Mouse (Mus musculus): ENCODE results near the gene Stat5b.

Stat5b gene

DNA sequence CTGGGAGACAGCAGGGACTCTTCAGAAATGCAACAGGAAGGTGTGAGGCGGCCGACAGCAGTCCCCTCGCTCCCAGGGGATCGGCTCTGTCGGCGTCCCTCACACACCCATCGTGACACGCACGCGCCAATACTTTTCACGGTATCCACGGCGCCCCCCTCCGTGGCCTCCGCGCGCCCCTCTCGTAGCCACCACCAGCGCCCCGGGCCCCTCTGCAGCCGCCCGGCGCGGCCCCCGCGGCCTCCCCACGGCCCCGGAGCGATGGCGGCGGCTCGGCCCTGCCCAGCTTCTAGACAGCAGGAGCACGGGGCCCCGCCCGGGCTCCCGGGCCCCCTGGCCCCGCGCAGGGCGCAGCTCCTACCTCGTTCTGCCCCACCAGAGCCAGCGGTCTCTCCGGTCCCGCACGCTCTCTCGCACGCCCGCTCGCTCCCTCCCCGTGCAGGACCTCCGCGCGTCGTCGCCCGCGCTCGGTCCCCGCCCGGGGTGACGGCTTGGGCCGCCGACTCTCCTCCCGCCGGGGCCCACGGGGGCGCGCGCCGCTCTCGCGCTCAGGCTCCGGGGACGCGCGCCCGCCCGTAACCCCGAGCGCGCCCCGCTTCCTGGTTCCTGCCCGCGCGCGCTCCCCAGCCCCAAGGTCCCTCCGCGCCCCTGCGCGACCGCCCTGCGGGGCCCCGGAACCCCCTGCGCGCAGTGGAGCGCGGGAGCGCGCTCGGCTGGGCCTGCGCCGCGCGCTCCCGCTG lies at the start of gene Stat5b:
Gene Stat5b, minus strand, starts transcription at position 687 of the 740 bp plus-strand sequence.
- DNase-seq: peak; percentile 95

DNA sequence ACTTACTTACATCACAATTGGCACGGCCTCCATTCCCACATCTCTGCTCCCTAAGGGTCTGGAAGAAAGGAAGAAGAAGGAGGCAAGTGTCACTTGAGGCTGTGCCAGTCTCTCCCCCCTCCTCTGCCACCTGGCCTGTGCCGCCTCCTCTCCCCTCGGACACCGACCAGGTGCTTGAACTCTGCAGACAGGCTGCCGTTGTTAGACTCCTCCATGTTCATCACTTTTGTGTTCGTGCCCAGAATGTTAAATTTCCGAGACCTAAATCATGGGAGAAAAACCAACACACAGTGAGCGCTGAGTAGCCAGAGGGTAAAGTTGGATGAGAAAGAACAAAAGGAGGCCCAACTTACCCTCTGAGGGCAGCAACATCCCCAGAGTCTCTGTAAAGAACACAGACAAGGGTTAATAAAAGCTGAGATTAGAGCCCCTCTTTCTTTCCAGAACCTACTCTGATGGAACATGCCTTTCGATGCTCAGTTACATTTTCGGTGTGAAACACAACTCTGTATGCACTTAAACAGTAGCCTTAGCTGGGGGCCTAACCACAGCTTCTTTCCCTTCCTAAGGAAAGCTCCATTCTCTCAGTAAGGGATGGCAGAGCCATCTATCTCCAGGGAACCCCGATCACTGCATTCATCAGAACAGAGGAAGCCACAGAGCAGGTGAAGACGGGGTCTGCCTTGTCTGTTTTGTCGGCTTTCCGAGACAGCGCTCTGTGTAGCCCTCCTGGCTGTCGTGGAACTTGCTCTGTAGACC lies 48.1 kb upstream of the Stat5b start:
- no peak for DNase-seq

DNA sequence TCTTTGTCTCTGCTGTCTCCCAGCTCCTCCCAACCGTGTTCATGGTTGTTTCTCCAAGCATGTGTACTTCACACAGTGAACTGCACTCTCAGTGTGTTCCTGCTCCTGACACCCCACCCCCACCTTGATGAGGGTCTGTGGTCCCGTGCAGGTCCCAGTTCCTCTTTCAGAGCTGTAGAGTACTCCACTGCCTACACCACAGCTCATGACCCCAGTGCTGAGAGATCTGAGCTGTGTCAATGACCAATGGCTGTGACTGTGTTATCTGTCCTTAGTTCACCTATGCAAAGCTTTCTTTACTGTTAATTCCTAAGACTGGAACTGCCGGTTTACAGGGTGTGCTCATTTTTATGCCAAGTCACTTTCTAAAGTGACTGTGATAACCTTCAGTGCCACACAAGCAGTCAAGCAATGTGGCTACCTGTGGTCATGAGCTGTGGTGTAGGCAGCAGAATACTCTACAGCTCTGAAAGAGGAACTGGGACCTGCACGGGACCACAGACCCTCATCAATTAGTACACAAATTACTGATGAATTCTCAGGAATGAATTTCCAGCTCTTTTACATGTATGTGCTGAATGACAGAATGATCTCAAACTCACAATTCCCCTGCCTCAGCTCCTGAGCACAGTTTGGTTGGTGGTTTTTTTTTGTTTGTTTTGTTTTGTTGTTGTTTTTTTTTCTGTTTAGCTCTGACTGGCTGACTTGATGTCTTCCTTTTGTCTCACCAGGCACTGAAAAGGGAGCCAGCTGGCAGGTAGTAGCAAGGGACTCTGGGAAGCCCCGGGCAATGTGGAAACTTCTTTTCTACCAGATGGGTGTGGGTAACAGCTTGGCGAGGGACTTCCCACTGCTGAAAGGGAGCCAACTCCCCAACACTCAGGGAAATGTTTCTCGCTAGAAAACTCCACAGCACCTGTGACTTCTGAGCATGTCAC lies 47.0 kb upstream of the Stat5b start:
- DNase-seq: peak; percentile 68

DNA sequence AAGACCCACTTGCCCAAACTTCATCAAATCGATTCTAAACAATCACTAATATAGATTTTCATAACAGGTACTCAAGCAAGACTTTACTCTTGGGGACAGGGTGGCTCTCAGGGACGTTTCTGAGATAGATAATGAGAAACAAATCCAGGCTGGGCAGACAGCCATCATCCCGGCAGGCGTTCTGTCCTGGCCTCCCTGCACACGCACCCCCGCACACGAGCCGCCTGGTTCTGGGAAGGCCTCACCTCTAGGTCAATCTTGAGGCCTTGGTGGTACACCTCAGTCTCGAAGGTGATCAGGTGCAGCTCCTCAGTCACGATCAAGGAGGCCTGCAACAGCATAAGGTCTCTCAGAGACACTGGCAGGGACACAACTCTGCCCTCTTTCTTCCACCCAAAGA lies 45.6 kb upstream of the Stat5b start:
- no peak for DNase-seq

DNA sequence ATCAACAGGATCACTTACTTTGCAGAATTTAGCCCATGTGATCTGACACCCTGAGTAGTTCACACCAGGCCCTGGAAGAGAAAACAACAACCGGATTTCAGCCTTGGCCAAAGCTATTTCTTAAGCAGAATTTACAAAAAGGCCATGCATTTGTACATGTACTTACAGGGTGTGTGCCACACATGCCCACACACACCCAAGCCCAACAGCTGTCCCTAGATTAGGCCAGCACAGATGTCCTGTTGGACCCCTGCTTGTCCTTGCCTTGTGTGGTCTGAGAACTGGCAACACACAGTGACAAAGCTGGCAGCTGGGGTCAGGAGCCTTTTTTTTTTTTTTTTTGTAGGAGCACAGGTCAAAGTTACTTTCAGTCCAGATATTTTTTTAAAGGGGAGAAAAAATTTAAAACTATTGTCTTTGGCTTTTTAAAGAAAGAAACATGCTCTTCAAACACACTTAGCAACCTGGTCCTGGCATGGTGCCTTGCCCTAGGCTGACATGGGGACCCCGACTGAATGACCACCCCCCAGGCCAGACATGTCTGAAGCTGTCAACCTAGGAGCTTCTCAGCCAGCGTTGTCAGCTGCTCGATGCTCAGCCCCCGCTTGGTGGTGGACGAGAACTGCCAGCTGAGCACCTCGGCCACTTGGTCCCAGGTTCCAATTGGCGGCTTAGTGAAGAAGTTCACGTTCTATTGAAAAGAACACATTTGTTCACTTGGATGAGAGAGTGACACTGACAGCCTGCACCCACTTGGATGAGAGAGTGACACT lies 43.8 kb upstream of the Stat5b start:
- DNase-seq: no peak

DNA sequence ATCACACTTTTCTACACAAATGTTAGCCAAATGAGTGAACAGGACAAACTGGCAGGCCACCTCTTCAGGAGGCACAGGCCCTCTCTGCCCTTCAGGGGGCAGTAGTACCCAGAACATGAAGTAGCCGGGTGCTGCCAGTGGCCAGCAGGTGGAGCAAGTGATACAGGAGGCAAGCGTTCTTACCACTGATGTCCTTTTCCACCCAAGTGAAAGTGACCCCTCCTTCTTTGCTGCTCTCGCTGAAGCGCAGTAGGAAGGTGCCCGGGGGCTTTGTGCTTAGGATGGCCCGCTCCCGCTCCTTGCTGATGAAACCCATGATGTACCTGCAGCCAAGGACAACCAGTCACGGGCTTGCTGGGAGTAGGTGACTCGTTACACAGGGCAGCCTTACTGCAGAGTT lies 43.0 kb upstream of the Stat5b start:
- peak; percentile 94 for DNase-seq

DNA sequence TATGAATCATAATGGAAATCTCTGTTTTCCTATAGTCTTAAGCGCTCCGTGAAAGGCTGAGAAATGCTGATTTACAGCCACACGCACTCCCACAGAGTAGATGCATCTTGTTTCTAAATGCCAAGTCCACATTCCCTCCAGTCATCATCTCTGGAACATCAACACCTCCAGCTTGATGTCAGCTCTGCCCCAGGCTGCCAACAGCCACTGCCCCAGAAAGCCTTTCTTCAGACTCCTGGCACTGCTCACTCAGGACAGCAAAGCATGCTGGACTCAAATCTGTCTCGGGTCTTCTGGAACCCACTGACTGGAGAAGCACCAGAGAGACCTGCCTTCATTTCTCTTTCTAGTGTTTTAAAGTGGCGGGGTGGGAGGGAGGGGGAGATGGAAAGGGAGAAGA lies 41.9 kb upstream of the Stat5b start:
- DNase-seq: no peak

DNA sequence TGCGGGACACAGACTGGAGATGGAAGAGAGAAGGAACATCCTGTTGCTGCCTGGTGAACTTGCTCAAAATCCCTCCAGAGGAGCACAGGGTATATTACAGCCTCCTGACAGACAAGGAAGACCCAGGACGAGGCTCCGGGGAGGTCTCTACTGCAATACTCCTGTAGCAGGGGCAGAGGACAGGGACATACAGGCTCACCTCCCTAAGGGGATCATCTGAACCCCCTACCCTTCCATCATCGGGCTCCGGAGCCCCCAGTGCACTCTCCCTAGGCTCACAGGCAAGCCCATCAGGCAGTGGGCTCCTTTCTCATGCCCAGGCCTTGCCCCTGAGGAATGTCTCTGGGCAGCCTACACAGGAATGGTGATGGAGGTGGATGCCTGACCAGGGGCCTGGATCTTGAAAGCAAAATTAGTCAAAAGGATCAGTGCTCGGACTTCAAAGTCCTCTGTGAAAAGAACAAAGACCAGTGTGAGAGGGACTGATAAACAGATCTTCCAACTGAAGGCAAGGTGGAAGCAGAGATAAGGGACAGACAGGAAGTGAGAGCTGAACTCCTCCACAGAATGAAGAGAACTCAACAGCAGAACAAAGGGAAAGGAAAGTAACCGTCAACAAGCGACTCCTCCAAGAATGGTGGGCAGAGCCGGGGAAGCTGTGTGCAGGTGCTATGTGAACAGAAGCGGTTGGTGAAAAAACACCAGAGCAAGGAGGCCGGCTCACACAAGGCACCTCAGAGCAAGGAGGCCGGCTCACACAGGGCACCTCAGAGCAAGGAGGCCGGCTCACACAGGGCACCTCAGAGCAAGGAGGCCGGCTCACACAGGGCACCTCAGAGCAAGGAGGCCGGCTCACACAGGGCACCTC lies 41.0 kb upstream of the Stat5b start:
- DNase-seq: peak; percentile 83

DNA sequence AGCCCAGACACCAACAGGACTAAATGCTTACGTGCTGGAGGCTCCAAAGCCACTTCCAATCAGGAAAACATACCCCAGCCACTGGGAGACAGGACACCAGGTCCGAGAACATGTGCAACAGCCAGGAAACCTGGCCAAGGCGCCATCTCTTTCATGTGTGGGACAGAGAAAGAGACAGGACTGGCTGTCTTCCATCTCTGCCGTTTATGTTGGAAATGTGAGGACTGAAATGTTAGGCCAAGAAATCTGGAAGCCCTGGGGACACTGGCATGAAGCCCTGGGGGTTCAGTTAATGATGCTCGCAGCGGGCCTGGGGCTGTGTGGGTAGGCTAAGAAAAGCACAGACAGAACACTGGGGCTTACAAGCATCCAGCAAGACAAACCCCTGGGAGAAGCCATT lies 40.0 kb upstream of the Stat5b start:
- no peak for DNase-seq

DNA sequence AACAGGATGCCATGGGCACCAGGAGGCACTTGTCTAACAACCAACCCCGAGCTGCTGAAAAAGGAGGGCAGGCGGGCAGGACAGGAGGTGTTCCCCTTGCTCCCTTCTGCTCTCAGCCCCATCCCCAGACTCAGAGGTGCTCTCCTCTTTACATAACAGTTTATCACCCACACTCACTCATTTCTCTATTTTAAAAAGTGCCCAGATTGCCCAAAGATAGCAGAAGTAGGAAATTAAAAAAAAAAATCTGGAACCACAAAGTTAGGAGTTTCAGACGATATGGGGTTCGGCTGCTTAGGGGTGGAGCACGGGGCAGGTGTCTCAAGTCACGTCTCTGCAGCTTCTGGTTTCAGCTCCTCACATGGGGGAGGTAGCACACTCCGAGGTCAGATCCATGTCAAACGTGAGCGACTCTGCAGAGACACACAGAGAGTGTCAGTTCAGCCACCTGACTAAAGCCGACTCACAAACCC lies 37.9 kb upstream of the Stat5b start:
- peak; percentile 59 for DNase-seq

DNA sequence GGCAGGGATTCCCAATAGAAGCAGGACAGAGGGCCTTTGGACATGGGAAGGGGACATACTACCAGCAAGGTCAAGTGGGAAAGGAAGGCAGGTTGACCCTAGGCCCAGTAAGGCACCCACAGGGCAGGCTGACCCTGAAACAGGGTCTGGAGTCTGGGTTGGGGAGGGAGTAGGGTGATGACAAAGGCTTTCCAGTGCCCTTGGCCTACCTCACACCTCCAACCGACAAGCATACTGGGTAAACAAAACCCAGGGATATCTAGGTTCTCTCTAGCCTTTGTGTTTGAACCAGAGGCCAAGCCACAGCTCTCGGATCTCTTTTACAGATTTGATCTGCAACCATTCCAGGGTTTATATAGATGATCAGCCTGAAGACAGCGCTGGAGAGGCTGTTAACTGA lies 37.2 kb upstream of the Stat5b start:
- DNase-seq: no peak

DNA sequence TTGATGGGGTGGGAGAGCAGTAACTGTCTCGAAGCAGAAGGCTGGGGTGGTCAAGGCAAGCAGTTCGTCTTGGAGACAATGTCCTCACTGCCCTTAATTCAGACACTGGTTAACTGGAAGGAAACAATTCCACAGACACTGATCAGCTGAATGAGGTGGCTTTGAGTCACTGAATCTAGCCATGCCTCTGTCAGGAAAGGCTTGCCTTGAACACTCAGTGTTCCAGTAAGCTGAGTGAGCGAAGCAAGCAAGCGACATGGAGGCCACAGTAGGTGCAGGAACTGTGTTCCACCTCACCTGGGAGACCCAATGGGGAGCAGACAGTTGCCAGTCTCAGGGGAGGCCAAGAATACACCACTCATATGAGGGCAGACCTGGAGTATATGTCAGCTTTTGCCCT lies 36.7 kb upstream of the Stat5b start:
- DNase-seq: no peak

DNA sequence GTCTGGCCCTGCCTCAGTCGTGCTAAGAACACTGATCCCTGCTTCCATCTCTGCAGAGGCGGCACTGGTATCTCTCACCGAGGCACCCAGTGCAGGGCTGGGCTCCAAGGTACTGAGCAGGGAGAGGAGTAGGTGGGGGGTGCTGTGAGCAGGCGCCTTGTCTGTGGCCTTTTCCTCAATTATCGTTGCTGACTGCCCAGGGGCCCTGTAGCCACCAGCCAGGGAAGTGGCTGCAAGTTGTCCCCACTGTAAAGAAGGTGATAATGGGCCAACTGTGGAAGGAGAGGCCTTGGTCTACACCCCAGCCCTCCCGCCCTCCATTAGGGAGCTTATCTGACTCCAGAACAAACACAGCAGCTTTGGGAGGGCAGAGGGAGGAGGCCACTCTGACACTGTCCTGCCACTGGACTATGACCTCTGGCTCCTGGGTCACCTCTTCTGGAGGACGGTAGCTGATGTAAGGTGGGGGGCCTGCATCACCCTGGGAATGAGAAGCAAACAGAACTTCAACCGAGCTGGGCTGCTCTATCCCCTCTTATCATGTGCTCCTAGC lies 35.7 kb upstream of the Stat5b start:
- DNase-seq: no peak

DNA sequence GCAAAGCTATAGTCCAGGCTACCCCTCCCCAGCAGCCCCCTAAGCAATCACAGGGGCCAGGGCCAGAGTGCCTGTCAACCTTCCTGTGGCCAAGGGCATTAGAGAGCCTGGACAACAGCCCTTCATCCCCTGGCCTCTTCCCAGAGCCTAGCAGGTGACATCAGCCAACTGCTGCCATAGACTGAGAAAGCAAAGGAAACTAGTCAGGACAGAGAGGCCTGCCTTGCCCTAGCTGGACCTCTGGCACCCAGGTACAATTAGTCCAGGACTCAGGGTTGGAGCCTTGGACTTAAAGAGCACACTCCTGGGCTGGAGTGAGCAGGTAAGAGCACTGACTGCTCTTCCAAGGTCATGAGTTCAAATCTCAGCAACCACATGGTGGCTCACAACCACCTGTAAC lies 34.9 kb upstream of the Stat5b start:
- DNase-seq: no peak

DNA sequence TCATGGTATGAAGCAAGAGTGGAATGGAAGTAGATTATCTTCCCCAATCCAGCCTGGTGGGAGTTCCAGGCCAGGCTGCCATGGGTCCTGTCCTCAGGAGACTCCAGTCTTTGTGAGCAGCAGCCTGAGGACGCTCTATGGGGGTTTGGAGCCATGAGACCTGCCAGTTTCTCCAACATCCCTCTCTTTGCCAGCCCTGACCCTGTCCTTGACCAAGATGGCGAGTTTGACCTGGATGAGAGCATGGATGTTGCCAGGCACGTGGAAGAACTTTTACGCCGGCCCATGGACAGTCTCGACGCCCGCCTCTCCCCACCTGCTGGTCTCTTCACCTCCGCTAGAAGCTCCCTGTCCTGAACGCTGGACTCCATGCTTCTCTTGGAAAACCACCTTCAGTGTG lies 33.1 kb upstream of the Stat5b start:
- no peak for DNase-seq

DNA sequence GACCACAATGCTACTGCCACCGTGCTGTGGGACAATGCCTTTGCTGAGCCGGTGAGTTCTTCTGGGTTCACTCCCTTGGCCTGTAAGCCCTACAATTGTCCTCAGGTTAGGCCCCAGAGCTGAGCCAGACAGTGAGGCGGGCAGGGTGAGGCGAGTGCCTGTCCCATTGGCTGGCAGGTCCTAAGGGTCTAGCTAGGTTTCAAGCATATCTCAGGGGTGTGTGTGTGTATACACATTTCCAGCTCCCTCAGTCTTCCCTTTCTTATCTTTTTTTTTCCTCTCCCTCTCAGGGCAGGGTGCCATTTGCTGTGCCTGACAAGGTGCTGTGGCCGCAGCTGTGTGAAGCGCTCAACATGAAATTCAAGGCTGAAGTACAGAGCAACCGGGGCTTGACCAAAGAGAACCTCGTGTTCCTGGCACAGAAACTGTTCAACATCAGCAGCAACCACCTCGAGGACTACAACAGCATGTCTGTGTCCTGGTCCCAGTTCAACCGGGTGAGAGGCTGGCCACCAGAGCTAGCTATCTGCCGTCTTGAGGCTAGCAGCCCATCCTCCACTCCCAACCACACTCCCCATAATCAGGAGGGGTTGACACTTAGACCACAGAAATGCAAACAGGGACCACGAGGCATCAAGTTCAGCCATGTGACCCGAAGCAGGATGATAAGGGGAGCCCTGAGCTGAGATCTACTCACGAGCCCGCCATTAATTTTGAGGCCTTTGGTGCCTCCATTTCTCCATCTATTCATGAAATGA lies 29.0 kb upstream of the Stat5b start:
- no peak for DNase-seq

DNA sequence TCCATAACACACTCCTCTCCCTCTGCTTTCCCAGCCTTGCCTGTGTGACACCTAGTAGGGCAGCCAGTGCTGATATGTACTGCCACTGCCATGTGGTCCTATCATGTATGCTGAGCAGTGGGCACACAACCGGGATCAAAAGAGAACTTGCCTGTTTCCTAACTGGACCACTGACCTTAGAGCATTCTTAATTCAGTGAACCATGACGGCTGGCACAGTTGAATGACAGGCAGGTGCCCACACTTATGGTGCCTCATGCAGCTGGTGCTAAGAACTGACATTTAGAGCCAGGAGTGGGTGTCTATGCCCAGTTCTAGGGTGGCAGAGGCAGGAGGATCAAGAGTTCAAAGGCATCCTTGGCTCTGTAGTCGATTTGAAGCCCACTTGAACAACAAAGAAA lies 25.2 kb upstream of the Stat5b start:
- no peak for DNase-seq

DNA sequence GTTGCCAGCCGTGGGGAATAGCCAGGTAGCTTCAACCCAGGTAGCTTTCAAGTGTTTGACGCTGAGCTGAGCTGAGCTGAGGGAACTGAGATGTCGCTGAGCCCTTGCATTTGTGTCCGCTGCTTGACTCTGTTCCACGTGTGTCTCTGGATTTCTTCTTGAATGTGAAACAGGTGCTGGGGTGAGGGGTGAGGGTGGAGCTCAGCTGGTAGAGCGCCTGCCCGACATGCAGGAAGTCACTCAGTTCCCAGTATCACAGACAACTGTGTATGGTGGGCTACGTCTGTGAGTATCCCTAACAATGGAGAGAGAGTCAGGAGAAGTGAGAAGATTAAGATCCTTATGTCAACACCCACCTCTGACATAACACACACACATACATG lies 20.4 kb upstream of the Stat5b start:
- peak; percentile 78 for DNase-seq

DNA sequence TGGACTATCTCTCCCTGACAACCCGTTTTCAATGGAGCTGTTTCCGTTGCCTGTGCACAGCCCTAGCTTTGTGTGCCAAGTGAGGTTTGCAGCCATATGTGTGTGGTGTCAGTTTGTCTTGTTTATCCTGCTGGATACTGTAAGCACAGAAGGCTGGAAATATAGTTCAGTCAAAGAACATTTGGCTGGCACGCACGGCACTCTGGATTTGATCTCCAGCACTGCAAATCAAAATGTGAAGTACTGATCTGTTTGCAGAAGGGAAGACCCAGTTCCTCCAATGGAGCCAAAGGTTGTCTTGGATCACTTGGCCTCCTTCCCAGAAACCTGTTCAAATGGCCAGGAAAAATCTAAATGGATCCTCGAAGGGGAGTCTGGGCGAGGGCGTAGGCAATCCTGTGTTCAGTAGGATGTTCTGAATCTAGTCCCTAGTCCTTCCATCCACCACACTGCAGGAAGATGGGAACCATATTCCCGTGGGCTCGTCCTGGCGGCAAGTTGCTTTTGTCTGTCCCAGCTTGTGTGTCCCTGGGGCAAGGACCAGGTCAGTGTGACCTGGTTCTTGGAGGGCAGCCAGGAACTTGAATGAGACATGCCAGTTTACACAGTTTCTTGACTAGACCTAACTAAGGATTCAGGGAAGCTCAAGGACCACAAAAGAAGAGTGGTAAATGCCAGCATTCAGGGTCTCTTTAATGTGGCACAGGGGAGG lies 19.9 kb upstream of the Stat5b start:
- no peak for DNase-seq

DNA sequence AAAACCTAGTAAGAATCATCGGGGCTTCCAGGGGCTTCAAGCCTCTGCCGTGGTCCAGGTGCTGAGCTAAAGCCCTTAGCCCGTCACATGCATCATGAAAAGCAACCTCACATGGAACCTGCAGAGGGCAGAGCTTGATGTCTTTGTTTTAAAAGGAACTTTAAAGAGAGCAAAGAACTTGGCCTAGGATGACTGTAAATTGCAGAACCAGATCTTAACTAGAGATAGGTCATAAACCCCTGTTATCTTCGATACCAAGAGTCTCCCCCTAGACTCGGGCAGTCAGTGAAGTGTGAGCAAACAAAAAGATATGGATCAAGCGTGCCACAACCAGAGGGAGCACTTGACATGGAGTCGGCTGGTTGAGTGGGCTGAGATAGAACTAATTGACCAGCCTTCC lies 15.1 kb upstream of the Stat5b start:
- no peak for DNase-seq

All from thymus, postnatal 14 days (tissue).